Mouse (Mus musculus) olfactory bulb, adult 2 months (tissue): ENCODE measurements around the gene Ndrg4. TPM values are rescaled to one million over a fixed set of nuclear protein-coding genes. Genes with fewer than 3 reads are reported as not detected.

Experiments
- H3K27ac ChIP-seq: fragments of 200-500 bp; 2 replicates; pipeline ENCODE4 v1.5.1; 2012; ENCODE audit warnings: low read depth, low read length; ENCODE audit not compliant: insufficient read depth
- H3K4me1 ChIP-seq: fragments of 200-500 bp; 2 replicates; pipeline ENCODE4 v1.6.1; 2012; ENCODE audit warnings: low read length; ENCODE audit not compliant: control insufficient read depth, insufficient read depth
- H3K4me3 ChIP-seq: fragments of 200-500 bp; 2 replicates; pipeline ENCODE4 v1.5.1; 2012; ENCODE audit warnings: mild to moderate bottlenecking, low read depth, low read length, moderate library complexity; ENCODE audit not compliant: insufficient read depth
- CTCF ChIP-seq: fragments of 200-500 bp; IDR thresholded peaks from 2 replicates; pipeline ENCODE4 v1.5.1; 2012; ENCODE audit warnings: low read depth, mild to moderate bottlenecking, low read length, moderate library complexity; ENCODE audit not compliant: insufficient read depth
- POLR2A ChIP-seq: fragments of 200-500 bp; IDR thresholded peaks from 2 replicates; pipeline ENCODE4 v1.6.1; 2012; ENCODE audit warnings: mild to moderate bottlenecking, low read depth, low read length, moderate library complexity; ENCODE audit not compliant: insufficient read depth
- WGBS: fragments of 180-500 bp; shearing (Covaris S2); methylation state at CpG from one replicate; pipeline ENCODE4 v1.1.7; 2018; 5-methylcytosine and 5-hydroxymethylcytosine counted together
- polyA plus RNA-seq: library from polyadenylated mRNA; stranded (reverse); fragments of >200 nt; gene quantifications from 2 replicates; pipeline ENCODE4 v1.2.4, GENCODE M21; 2012; ENCODE audit warnings: low replicate concordance; ENCODE audit not compliant: missing spikeins, insufficient read depth, insufficient read length

Ndrg4 gene
- polyA plus RNA-seq, 1 experiment = 472 TPM

DNA sequence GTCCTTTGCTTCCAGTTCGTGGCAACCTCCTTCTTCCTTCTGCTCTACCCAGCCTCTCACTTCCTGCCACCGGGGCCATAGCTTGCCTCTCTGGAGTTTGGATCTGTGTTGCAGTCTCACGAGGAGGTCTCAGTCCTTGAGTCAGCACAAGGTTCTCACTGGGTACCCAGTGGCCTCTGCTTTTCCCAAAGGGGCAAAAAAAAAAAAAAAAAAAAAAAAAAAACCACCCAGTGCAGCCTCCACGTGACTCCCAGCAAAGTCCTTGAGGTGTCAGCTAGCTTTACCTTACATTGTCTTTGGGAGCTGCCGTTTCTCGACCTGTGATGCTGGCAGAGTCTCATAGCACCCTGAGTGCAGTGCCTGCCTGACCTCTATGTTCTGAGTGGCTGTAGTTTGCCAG lies 21.4 kb downstream of the Ndrg4 start:
- TF ChIP-seq POLR2A (no peak), CTCF (no peak)
- WGBS = 19% methylated on average over 6 of the region's 6 CpGs
- peak overlapping the region; percentile 93 for H3K27ac ChIP-seq
- no peak overlapping the region for H3K4me3 ChIP-seq
- peaks cover 74% of the 10 kb centered on the region for H3K4me1 ChIP-seq

GRCm38 (mm10) chr8:95700282-95700681 lies 23.5 kb downstream of the Ndrg4 start:
- Histone ChIP-seq H3K4me3 (no peak overlapping the region), H3K27ac (peak overlapping the region; percentile 97), H3K4me1 (peaks cover 61% of the 10 kb centered on the region)
- TF ChIP-seq POLR2A (no peak), CTCF (no peak)
- WGBS = 16% methylated on average over 9 of the region's 9 CpGs

DNA sequence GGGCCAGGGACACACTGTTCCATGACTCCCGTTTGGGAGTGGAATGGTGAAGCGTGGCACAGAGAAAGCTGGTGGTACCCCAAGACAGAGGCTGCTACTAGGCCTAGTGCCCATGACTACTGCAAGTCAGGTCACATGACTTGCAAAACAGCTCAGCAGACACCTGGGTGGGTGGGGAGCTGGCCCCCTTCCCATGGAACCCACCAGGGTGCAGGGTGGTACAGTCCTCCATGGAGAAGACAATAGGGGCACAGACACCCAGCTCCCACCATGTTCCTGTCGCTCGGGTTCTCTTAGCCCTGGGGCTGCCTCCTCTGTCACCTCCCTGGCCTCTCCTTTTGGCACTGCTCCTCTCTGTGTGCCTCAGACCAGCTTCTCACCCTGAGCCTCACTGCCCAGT lies 25.0 kb downstream of the Ndrg4 start:
- WGBS = 55% methylated on average over 4 of the region's 4 CpGs
- Histone ChIP-seq H3K4me1 (peaks cover 69% of the 10 kb centered on the region), H3K4me3 (no peak overlapping the region; the same call in 1 of the 2 replicates), H3K27ac (peak overlapping the region; percentile 76)
- TF ChIP-seq CTCF (no peak), POLR2A (no peak)

- Histone ChIP-seq H3K4me1 (peaks cover 70% of the 10 kb centered on the region), H3K4me3 (peak overlapping the region; percentile 63), H3K27ac (peak overlapping the region; percentile 88)
- WGBS = under 1% methylated on average over 34 of the region's 34 CpGs
- TF ChIP-seq POLR2A (peak; percentile 99), CTCF (no peak)
These were observed 26.0 kb downstream of the Ndrg4 start for GRCm38 (mm10) chr8:95702480-95703446.

- TF ChIP-seq POLR2A (peak; percentile 65; the same call in 1 of the 2 replicates), CTCF (no peak)
- Histone ChIP-seq H3K4me1 (peaks cover 67% of the 10 kb centered on the region), H3K4me3 (peak overlapping the region; percentile 63), H3K27ac (peak overlapping the region; percentile 88)
- WGBS = under 1% methylated on average over 15 of the region's 15 CpGs
These were observed 26.9 kb downstream of the Ndrg4 start for GRCm38 (mm10) chr8:95703461-95704260.

GRCm38 (mm10) chr8:95704538-95704937 lies 27.8 kb downstream of the Ndrg4 start:
- H3K4me3 ChIP-seq = peak overlapping the region; percentile 63
- WGBS = 37% methylated on average over 3 of the region's 3 CpGs
- H3K27ac ChIP-seq = peak overlapping the region; percentile 88
- peaks cover 69% of the 10 kb centered on the region for H3K4me1 ChIP-seq
- no peak for TF ChIP-seq POLR2A
- no peak for TF ChIP-seq CTCF

GRCm38 (mm10) chr8:95709579-95709978 lies 32.8 kb downstream of the Ndrg4 start:
- TF ChIP-seq POLR2A (no peak), CTCF (no peak)
- peaks cover 64% of the 10 kb centered on the region for H3K4me1 ChIP-seq
- WGBS = 79% methylated on average over 7 of the region's 7 CpGs
- H3K27ac ChIP-seq = no peak overlapping the region
- H3K4me3 ChIP-seq = no peak overlapping the region

GRCm38 (mm10) chr8:95711029-95711428 lies 34.2 kb downstream of the Ndrg4 start:
- Histone ChIP-seq H3K4me3 (no peak overlapping the region), H3K27ac (no peak overlapping the region), H3K4me1 (peaks cover 53% of the 10 kb centered on the region)
- 67% methylated on average over 3 of the region's 3 CpGs for WGBS
- TF ChIP-seq POLR2A = no peak
- TF ChIP-seq CTCF = no peak
